Mouse (Mus musculus): ENCODE results near the gene Olfr449.
A peak's percentile ranks its signal among the peaks of the same experiment; 100 is the strongest.

Gene Olfr449

GRCm38 (mm10) chr6:42834084-42834483, at the start of gene Olfr449:
Olfr449 (plus strand) TSS chr6:42834384.
- DNase-seq: no peak

DNA sequence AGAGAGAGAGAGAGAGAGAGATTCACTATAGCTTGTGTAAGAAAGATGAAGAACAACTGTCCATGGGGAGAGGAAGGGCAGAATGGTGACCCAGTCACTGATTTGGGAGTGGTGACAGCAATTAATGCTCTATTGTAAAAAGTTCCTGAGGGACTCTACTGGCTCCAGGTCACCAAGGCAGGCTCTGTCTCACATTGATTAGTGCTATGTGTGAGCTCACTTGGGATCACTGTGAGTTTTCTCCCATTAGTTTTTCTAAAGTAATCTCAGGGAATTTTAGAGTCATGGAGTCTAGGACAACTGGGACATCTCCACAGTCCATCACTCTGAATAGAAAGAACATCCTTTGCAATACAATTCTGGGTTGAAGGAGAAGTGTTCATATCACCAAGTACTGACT, 49.4 kb upstream of the Olfr449 start, which contains the start of gene Olfr452:
Olfr452 (plus strand) TSS at position 301 of the 400 bp plus-strand sequence.
- DNase-seq: no peak

DNA sequence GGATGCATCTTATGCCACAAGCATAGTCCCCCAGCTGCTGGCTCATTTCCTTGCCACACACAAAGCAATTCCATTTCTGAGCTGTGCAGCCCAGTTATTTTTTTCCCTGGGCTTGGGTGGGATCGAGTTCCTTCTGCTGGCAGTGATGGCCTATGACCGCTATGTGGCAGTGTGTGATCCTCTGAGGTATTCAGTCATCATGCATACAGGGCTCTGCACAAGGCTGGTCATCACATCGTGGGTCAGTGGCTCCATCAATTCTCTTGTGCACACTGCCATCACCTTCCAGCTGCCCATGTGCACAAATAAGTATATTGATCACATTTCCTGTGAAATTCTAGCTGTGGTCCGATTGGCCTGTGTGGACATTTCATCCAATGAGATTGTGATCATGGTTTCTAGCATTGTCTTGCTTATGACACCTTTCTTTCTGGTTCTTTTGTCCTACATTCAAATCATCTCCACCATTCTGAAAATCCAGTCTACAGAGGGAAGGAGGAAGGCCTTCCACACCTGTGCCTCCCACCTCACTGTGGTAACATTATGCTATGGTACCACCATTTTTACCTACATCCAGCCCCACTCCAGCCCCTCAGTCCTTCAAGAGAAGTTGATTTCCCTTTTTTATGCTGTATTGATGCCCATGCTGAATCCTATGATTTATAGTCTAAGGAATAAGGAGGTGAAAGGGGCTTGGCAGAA, 43.8 kb upstream of the Olfr449 start:
- no peak for DNase-seq

DNA sequence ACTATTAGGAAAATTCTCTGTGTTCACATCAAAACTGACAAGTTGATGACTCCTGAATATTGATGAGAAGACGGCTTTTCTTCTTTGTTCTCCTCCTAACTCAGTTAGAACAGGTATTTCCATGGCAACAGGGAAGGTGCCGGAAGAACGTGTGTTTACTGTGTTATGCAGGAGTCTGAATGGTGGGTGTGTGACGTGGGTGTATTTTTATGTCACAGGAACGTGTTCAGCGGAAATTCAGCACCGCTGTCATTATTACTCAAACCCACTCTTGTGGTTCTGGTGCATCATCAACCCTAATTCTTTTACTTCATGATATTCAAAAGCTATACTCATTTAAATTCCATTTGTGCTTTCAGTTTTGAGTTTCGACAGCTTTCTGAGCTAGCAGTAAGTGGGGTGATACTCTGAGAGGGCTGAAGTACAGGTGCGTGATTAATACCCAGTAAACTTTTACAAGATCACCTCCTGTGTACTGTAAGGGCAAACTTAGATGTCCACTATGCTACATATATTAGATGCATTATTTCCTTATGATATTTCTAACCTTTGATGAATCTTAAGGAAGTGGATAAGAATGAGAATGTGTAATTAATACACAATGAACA, 43.1 kb upstream of the Olfr449 start:
- no peak for DNase-seq

GRCm38 (mm10) chr6:42794982-42795381, 39.2 kb upstream of the Olfr449 start:
- DNase-seq: no peak

GRCm38 (mm10) chr6:42811639-42812038, 22.5 kb upstream of the Olfr449 start, which contains the start of gene Olfr450:
Olfr450 (plus strand) TSS chr6:42811939.
- DNase-seq: no peak

- DNase-seq: peak in 1 of 2 experiments; percentile 28
Observed at GRCm38 (mm10) chr6:42860222-42860819, 26.1 kb downstream of the Olfr449 start.

GRCm38 (mm10) chr6:42869695-42870094, 35.5 kb downstream of the Olfr449 start:
- no peak for DNase-seq

GRCm38 (mm10) chr6:42876323-42876722, 42.1 kb downstream of the Olfr449 start:
- DNase-seq: no peak

Measured in lung, postnatal 4 days (tissue).